Mouse (Mus musculus) forebrain, embryonic 15.5 days (tissue): ENCODE measurements around the gene Gramd1c. TPM values are rescaled to one million over a fixed set of nuclear protein-coding genes. Genes with fewer than 3 reads are reported as not detected.
A peak's percentile ranks its signal among the peaks of the same experiment; 100 is the strongest.

ENCODE experiments used
- ATAC-seq: fragments of 200-750 bp; cut with Nextera tagmentation; replicated peaks from 2 replicates; pipeline ENCODE4 v1.8.0; 2017; ENCODE audit warnings: mild to moderate bottlenecking, moderate TSS enrichment, moderate library complexity
- H3K27ac ChIP-seq: fragments of 300-500 bp; sonication (generic); replicated peaks from 2 replicates; pipeline ENCODE4 v1.5.1; 2015; ENCODE audit warnings: mild to moderate bottlenecking, inconsistent platforms
- H3K27me3 ChIP-seq: fragments of 300-500 bp; sonication (generic); 2 replicates; pipeline ENCODE4 v1.6.1; 2015; ENCODE audit warnings: inconsistent platforms
- H3K36me3 ChIP-seq: fragments of 300-500 bp; sonication (generic); 2 replicates; pipeline ENCODE4 v1.6.1; 2015; ENCODE audit warnings: mild to moderate bottlenecking, inconsistent platforms
- H3K4me1 ChIP-seq: fragments of 300-500 bp; sonication (generic); 2 replicates; pipeline ENCODE4 v1.6.1; 2015; ENCODE audit warnings: inconsistent platforms
- H3K4me2 ChIP-seq: fragments of 300-500 bp; sonication (generic); replicated peaks from 2 replicates; pipeline ENCODE4 v1.6.1; 2015; ENCODE audit warnings: mild to moderate bottlenecking, inconsistent platforms
- H3K4me3 ChIP-seq: fragments of 300-500 bp; sonication (generic); 2 replicates; pipeline ENCODE4 v1.5.1; 2015; ENCODE audit warnings: mild to moderate bottlenecking, inconsistent platforms
- H3K9ac ChIP-seq: fragments of 300-500 bp; sonication (generic); replicated peaks from 2 replicates; pipeline ENCODE4 v1.6.1; 2015; ENCODE audit warnings: mild to moderate bottlenecking, inconsistent platforms
- H3K9me3 ChIP-seq: fragments of 300-500 bp; sonication (generic); 2 replicates; pipeline ENCODE4 v1.6.1; 2016; ENCODE audit warnings: inconsistent platforms
- WGBS: fragments of 180-500 bp; shearing (Covaris S2); methylation state at CpG from one replicate; pipeline ENCODE4 v1.1.7; 2015; ENCODE audit warnings: mixed read lengths; 5-methylcytosine and 5-hydroxymethylcytosine counted together
- microRNA-seq: library from miRNA; unstranded; fragments of <30 nt; microRNA quantifications from one replicate; pipeline ENCODE4, GENCODE M21; 2016
- polyA plus RNA-seq: library from polyadenylated mRNA; unstranded; fragments of >200 nt; fragmentation: Nextera tagmentation; extraction: Ambion mirVana; gene quantifications from 2 replicates; pipeline ENCODE4 v1.2.1, GENCODE M21; 2015

Gramd1c gene
- polyA plus RNA-seq, 1 experiment from 2014 or later: 4.2 TPM

- no peaks in the 10 kb centered on the region for H3K36me3 ChIP-seq
- H3K9me3 ChIP-seq: no peaks in the 10 kb centered on the region
- H3K9ac ChIP-seq: no peak overlapping the region
- H3K27me3 ChIP-seq: no peaks in the 10 kb centered on the region
- WGBS: 89% methylated on average over 4 of the region's 4 CpGs
- H3K4me3 ChIP-seq: no peak overlapping the region
- no peak for ATAC-seq
- no peak overlapping the region for H3K4me2 ChIP-seq
- no peak overlapping the region for H3K27ac ChIP-seq
- H3K4me1 ChIP-seq: no peaks in the 10 kb centered on the region
Observed at GRCm38 (mm10) chr16:43940846-43941245, 122.3 kb downstream of the Gramd1c start.

GRCm38 (mm10) chr16:43935892-43936291 is 127.3 kb downstream of the Gramd1c start:
- Histone ChIP-seq H3K27me3 (no peaks in the 10 kb centered on the region), H3K4me2 (no peak overlapping the region), H3K4me1 (peaks cover 4% of the 10 kb centered on the region; the same call in 1 of the 2 replicates), H3K4me3 (no peak overlapping the region), H3K27ac (no peak overlapping the region), H3K9me3 (no peaks in the 10 kb centered on the region), H3K36me3 (no peaks in the 10 kb centered on the region), H3K9ac (no peak overlapping the region)
- 53% methylated on average over 3 of the region's 3 CpGs for WGBS
- ATAC-seq: no peak

- H3K36me3 ChIP-seq: no peaks in the 10 kb centered on the region
- H3K27ac ChIP-seq: no peak overlapping the region
- no peak overlapping the region for H3K4me2 ChIP-seq
- WGBS: 56% methylated on average over 3 of the region's 3 CpGs
- ATAC-seq: no peak
- H3K9me3 ChIP-seq: no peaks in the 10 kb centered on the region
- H3K4me1 ChIP-seq: peaks cover 4% of the 10 kb centered on the region; the same call in 1 of the 2 replicates
- H3K4me3 ChIP-seq: no peak overlapping the region
- H3K27me3 ChIP-seq: no peaks in the 10 kb centered on the region
- no peak overlapping the region for H3K9ac ChIP-seq
Observed at GRCm38 (mm10) chr16:43935367-43935766, 127.8 kb downstream of the Gramd1c start.

- Histone ChIP-seq H3K9me3 (no peaks in the 10 kb centered on the region), H3K4me2 (no peak overlapping the region), H3K27ac (0 out of 2 replicates have a peak overlapping the region, but pooled peaks have one; percentile 31), H3K36me3 (no peaks in the 10 kb centered on the region), H3K27me3 (no peaks in the 10 kb centered on the region), H3K4me3 (no peak overlapping the region), H3K4me1 (peaks cover 4% of the 10 kb centered on the region; the same call in 1 of the 2 replicates), H3K9ac (no peak overlapping the region)
- ATAC-seq: no peak
- WGBS: 89% methylated on average over 8 of the region's 8 CpGs
Observed at GRCm38 (mm10) chr16:43934856-43935255, 128.3 kb downstream of the Gramd1c start.

GRCm38 (mm10) chr16:43933041-43933440 is 130.1 kb downstream of the Gramd1c start:
- Histone ChIP-seq H3K36me3 (no peaks in the 10 kb centered on the region), H3K4me3 (no peak overlapping the region), H3K4me2 (no peak overlapping the region), H3K9me3 (no peaks in the 10 kb centered on the region), H3K9ac (no peak overlapping the region), H3K4me1 (peaks cover 4% of the 10 kb centered on the region; the same call in 1 of the 2 replicates), H3K27me3 (no peaks in the 10 kb centered on the region), H3K27ac (no peak overlapping the region)
- WGBS: 89% methylated on average over 6 of the region's 6 CpGs
- ATAC-seq: no peak

GRCm38 (mm10) chr16:43932319-43932718 is 130.8 kb downstream of the Gramd1c start:
- Histone ChIP-seq H3K27me3 (no peaks in the 10 kb centered on the region), H3K9me3 (no peaks in the 10 kb centered on the region), H3K4me3 (no peak overlapping the region), H3K9ac (no peak overlapping the region), H3K27ac (no peak overlapping the region), H3K4me1 (peaks cover 4% of the 10 kb centered on the region; the same call in 1 of the 2 replicates), H3K36me3 (no peaks in the 10 kb centered on the region), H3K4me2 (no peak overlapping the region)
- WGBS: 79% methylated on average over 7 of the region's 7 CpGs
- ATAC-seq: no peak

- H3K27ac ChIP-seq: no peak overlapping the region
- WGBS: 50% methylated on average over 3 of the region's 3 CpGs
- no peak overlapping the region for H3K4me3 ChIP-seq
- H3K4me2 ChIP-seq: no peak overlapping the region
- H3K36me3 ChIP-seq: no peaks in the 10 kb centered on the region
- peaks cover 4% of the 10 kb centered on the region; the same call in 1 of the 2 replicates for H3K4me1 ChIP-seq
- no peaks in the 10 kb centered on the region for H3K9me3 ChIP-seq
- H3K27me3 ChIP-seq: no peaks in the 10 kb centered on the region
- no peak overlapping the region for H3K9ac ChIP-seq
- ATAC-seq: no peak
Observed at GRCm38 (mm10) chr16:43931502-43931901, 131.6 kb downstream of the Gramd1c start.

- no peak for ATAC-seq
- no peaks in the 10 kb centered on the region for H3K36me3 ChIP-seq
- H3K4me3 ChIP-seq: no peak overlapping the region
- H3K27me3 ChIP-seq: no peaks in the 10 kb centered on the region
- H3K4me1 ChIP-seq: peaks cover 3% of the 10 kb centered on the region; the same call in 1 of the 2 replicates
- H3K9ac ChIP-seq: no peak overlapping the region
- H3K4me2 ChIP-seq: no peak overlapping the region
- H3K27ac ChIP-seq: no peak overlapping the region
- H3K9me3 ChIP-seq: no peaks in the 10 kb centered on the region
Observed at GRCm38 (mm10) chr16:43930577-43930976, 132.6 kb downstream of the Gramd1c start.

Small RNA genes within 50 kb of the gene (microRNA-seq; reads per million reads assigned to microRNA genes)
- gene Mir3470b: not detected

Other genes starting within 250 kb of the Gramd1c start
- gene Ccdc191, start 173.5 kb downstream of the Gramd1c start, polyA plus RNA-seq: 9.4 and 12.2 TPM in 2 replicates
- gene Qtrt2, start 136.5 kb downstream of the Gramd1c start, polyA plus RNA-seq: 25.1 and 26.7 TPM in 2 replicates
- 3.0 and 3.2 TPM in 2 replicates for gene Zdhhc23, start 83.6 kb downstream of the Gramd1c start, polyA plus RNA-seq
- 91.2 and 107 TPM in 2 replicates for gene Atp6v1a, start 76.4 kb upstream of the Gramd1c start, polyA plus RNA-seq
- gene Naa50, start 76.5 kb upstream of the Gramd1c start, polyA plus RNA-seq: 82.1 and 84.7 TPM in 2 replicates
- gene Usf3, start 109.9 kb upstream of the Gramd1c start, polyA plus RNA-seq: 3.5 and 3.7 TPM in 2 replicates